Mouse (Mus musculus) bone marrow macrophage, adult 2 months (primary cell): ENCODE data around the gene Iglon5. TPM values are rescaled to one million over a fixed set of nuclear protein-coding genes. Genes with fewer than 3 reads are reported as not detected.
A peak's percentile ranks its signal among the peaks of the same experiment; 100 is the strongest.

Experiments used
- H3K27ac ChIP-seq: 2 replicates; pipeline ENCODE4 v1.5.1; 2012; ENCODE audit warnings: low read depth, low read length; ENCODE audit not compliant: insufficient read depth
- H3K4me1 ChIP-seq: 2 replicates; pipeline ENCODE4 v1.6.1; 2012; ENCODE audit warnings: low read length; ENCODE audit not compliant: control insufficient read depth, insufficient read depth
- H3K4me3 ChIP-seq: 2 replicates; pipeline ENCODE4 v1.5.1; 2012; ENCODE audit warnings: mild to moderate bottlenecking, low read length, moderate library complexity; ENCODE audit not compliant: insufficient read depth
- CTCF ChIP-seq: IDR thresholded peaks from 2 replicates; pipeline ENCODE4 v1.5.1; 2012; ENCODE audit warnings: low read depth, mild to moderate bottlenecking, low read length, moderate library complexity
- POLR2A ChIP-seq: IDR thresholded peaks from 2 replicates; pipeline ENCODE4 v1.6.1; 2012; ENCODE audit warnings: mild to moderate bottlenecking, low read depth, low read length, borderline replicate concordance
- polyA plus RNA-seq: library from polyadenylated mRNA; stranded (reverse); fragments of >200 nt; gene quantifications from 2 replicates; pipeline ENCODE4 v1.2.4, GENCODE M21; 2012; ENCODE audit not compliant: missing spikeins, insufficient read depth, insufficient read length

Gene Iglon5
- polyA plus RNA-seq, 1 experiment, result not detected

GRCm38 (mm10) chr7:43495343-43496021 is 5.6 kb upstream of the Iglon5 start:
- Histone ChIP-seq H3K4me1 (peaks cover 5% of the 10 kb centered on the region; the same call in 1 of the 2 replicates), H3K27ac (no peak overlapping the region), H3K4me3 (no peak overlapping the region)
- no peak for TF ChIP-seq POLR2A
- peak; percentile 64 for TF ChIP-seq CTCF

GRCm38 (mm10) chr7:43490861-43491260 is 986 bp upstream of the Iglon5 start:
- H3K27ac ChIP-seq, result no peak overlapping the region
- no peaks in the 10 kb centered on the region for H3K4me1 ChIP-seq
- no peak overlapping the region for H3K4me3 ChIP-seq
- TF ChIP-seq CTCF (no peak), POLR2A (no peak)

- H3K27ac ChIP-seq, result no peak overlapping the region
- no peak overlapping the region for H3K4me3 ChIP-seq
- H3K4me1 ChIP-seq, result no peaks in the 10 kb centered on the region
- TF ChIP-seq POLR2A (no peak), CTCF (no peak)
These were observed 308 bp upstream of the Iglon5 start for GRCm38 (mm10) chr7:43490182-43490584.

GRCm38 (mm10) chr7:43488646-43489045 is 1.2 kb downstream of the Iglon5 start:
- Histone ChIP-seq H3K27ac (no peak overlapping the region), H3K4me3 (no peak overlapping the region), H3K4me1 (no peaks in the 10 kb centered on the region)
- TF ChIP-seq CTCF (no peak), POLR2A (no peak)

- TF ChIP-seq CTCF (no peak), POLR2A (no peak)
- Histone ChIP-seq H3K4me1 (peaks cover 28% of the 10 kb centered on the region), H3K4me3 (no peak overlapping the region), H3K27ac (no peak overlapping the region)
These were observed 6.6 kb downstream of the Iglon5 start for GRCm38 (mm10) chr7:43483236-43483635.

GRCm38 (mm10) chr7:43482090-43482716 is 7.7 kb downstream of the Iglon5 start:
- Histone ChIP-seq H3K4me3 (no peak overlapping the region), H3K4me1 (peaks cover 28% of the 10 kb centered on the region), H3K27ac (no peak overlapping the region)
- TF ChIP-seq POLR2A, result no peak

- Histone ChIP-seq H3K4me3 (no peak overlapping the region), H3K27ac (no peak overlapping the region), H3K4me1 (peaks cover 28% of the 10 kb centered on the region)
- TF ChIP-seq CTCF (no peak), POLR2A (no peak)
These were observed 8.7 kb downstream of the Iglon5 start for GRCm38 (mm10) chr7:43481191-43481590.

GRCm38 (mm10) chr7:43476376-43476775 is 13.5 kb downstream of the Iglon5 start:
- Histone ChIP-seq H3K27ac (no peak overlapping the region), H3K4me1 (peaks cover 21% of the 10 kb centered on the region), H3K4me3 (no peak overlapping the region)
- TF ChIP-seq POLR2A, result no peak
- no peak for TF ChIP-seq CTCF

GRCm38 (mm10) chr7:43475706-43476105 is 14.2 kb downstream of the Iglon5 start:
- TF ChIP-seq CTCF (no peak), POLR2A (no peak)
- Histone ChIP-seq H3K4me3 (no peak overlapping the region), H3K4me1 (peaks cover 14% of the 10 kb centered on the region), H3K27ac (no peak overlapping the region)

- no peaks in the 10 kb centered on the region for H3K4me1 ChIP-seq
- TF ChIP-seq POLR2A (no peak), CTCF (peak; percentile 82)
- no peak overlapping the region for H3K4me3 ChIP-seq
- H3K27ac ChIP-seq, result no peak overlapping the region
These were observed 19.5 kb downstream of the Iglon5 start for GRCm38 (mm10) chr7:43470373-43470772.
